Mouse (Mus musculus) midbrain, embryonic 13.5 days (tissue): ENCODE results near the gene Pqbp1. TPM values are rescaled to one million over a fixed set of nuclear protein-coding genes. Genes with fewer than 3 reads are reported as not detected.

Experiments used
- polyA plus RNA-seq: library from polyadenylated mRNA; unstranded; fragments of >200 nt; fragmentation: Nextera tagmentation; extraction: Ambion mirVana; gene quantifications from 2 replicates; pipeline ENCODE4 v1.2.1, GENCODE M21; 2015

Gene Pqbp1
- polyA plus RNA-seq, 1 experiment from 2014 or later, result 216 TPM

Other genes with a start within 250 kb of the Pqbp1 start
- gene Prickle3, start 242.0 kb downstream of the Pqbp1 start, polyA plus RNA-seq, result 1.1 and 1.2 TPM in 2 replicates
- gene Plp2, start 227.9 kb downstream of the Pqbp1 start, polyA plus RNA-seq, result 20.3 and 22.2 TPM in 2 replicates
- 0.06 and 0.09 TPM in 2 replicates for gene Magix, start 218.0 kb downstream of the Pqbp1 start, polyA plus RNA-seq
- 45.1 and 45.6 TPM in 2 replicates for gene Gpkow, start 202.1 kb downstream of the Pqbp1 start, polyA plus RNA-seq
- 31.8 and 34.9 TPM in 2 replicates for gene Wdr45, start 184.9 kb downstream of the Pqbp1 start, polyA plus RNA-seq
- gene Gm45208, start 177.0 kb downstream of the Pqbp1 start, polyA plus RNA-seq, result not detected in 2 replicates
- gene Praf2, start 170.8 kb downstream of the Pqbp1 start, polyA plus RNA-seq, result 110 and 111 TPM in 2 replicates
- gene Ccdc120, start 148.4 kb downstream of the Pqbp1 start, polyA plus RNA-seq, result 46.0 and 51.0 TPM in 2 replicates
- 25.3 and 30.4 TPM in 2 replicates for gene Tfe3, start 136.7 kb downstream of the Pqbp1 start, polyA plus RNA-seq
- gene Gripap1, start 109.5 kb downstream of the Pqbp1 start, polyA plus RNA-seq, result 76.5 and 81.7 TPM in 2 replicates
- 1.4 and 2.1 TPM in 2 replicates for gene Kcnd1, start 77.0 kb downstream of the Pqbp1 start, polyA plus RNA-seq
- 46.4 and 53.2 TPM in 2 replicates for gene Otud5, start 57.9 kb downstream of the Pqbp1 start, polyA plus RNA-seq
- 20.8 and 21.9 TPM in 2 replicates for gene Pim2, start 21.0 kb downstream of the Pqbp1 start, polyA plus RNA-seq
- gene Slc35a2, start 15.2 kb downstream of the Pqbp1 start, polyA plus RNA-seq, result 34.6 and 41.5 TPM in 2 replicates
- gene Timm17b, start 88 bp upstream of the Pqbp1 start, polyA plus RNA-seq, result 171 and 173 TPM in 2 replicates
- not detected in 2 replicates for gene Gm10491, start 8.6 kb upstream of the Pqbp1 start, polyA plus RNA-seq
- gene Gm10490, start 10.3 kb upstream of the Pqbp1 start, polyA plus RNA-seq, result not detected in 2 replicates
- 164 and 172 TPM in 2 replicates for gene Pcsk1n, start 20.6 kb upstream of the Pqbp1 start, polyA plus RNA-seq
- 0.24 TPM in 1 of 2 replicates, not detected in the other for gene Eras, start 29.3 kb upstream of the Pqbp1 start, polyA plus RNA-seq
- gene Hdac6, start 48.6 kb upstream of the Pqbp1 start, polyA plus RNA-seq, result 76.7 and 78.2 TPM in 2 replicates
- 0.24 and 0.31 TPM in 2 replicates for gene Gata1, start 78.8 kb upstream of the Pqbp1 start, polyA plus RNA-seq
- gene Glod5, start 119.2 kb upstream of the Pqbp1 start, polyA plus RNA-seq, result 0.26 TPM in 1 of 2 replicates, not detected in the other
- gene Suv39h1, start 175.5 kb upstream of the Pqbp1 start, polyA plus RNA-seq, result 49.9 and 50.4 TPM in 2 replicates
- gene Was, start 191.2 kb upstream of the Pqbp1 start, polyA plus RNA-seq, result 0.15 TPM in 1 of 2 replicates, not detected in the other
- gene Wdr13, start 233.6 kb upstream of the Pqbp1 start, polyA plus RNA-seq, result 56.8 and 58.0 TPM in 2 replicates
- gene Rbm3, start 246.6 kb upstream of the Pqbp1 start, polyA plus RNA-seq, result 358 and 422 TPM in 2 replicates